In the genomic region with DNA sequence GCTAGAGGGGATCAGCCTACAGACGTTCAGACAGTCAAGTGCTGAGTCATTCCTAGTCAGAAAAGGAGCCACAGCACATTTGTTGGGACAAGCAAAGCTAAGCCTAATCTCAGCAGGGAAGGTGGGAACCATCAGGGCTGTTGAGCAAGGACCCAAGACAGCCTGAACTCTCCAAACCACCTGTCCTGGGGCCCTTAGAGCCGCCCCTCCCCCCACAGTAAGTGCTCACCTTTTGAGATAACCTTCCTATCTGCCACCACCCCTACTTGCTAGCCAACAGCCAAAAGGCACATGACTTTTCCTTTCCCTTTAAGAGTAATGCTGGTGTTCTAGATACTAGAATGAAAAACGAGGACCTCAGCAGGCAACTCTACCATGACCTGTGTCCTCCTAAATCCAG, we compare ENCODE assay signal across 14 mouse cellular contexts. TPM values are rescaled to one million over a fixed set of nuclear protein-coding genes. Genes with fewer than 3 reads are reported as not detected.
DNase-seq lines count a peak whose midpoint lies in the region; ATAC-seq lines count a peak whose summit lies in the region.
"Had no signal": no experiment of that assay in that cellular context is flagged by ENCODE, and none has a peak within 500 bp of the region (broad histone marks: within the 10 kb centered on the region; RNA-seq: fewer than 3 reads in every experiment).

No protein-coding gene starts in this region.

- no peak overlapping the region for H3K27ac ChIP-seq in hindbrain, embryonic 10.5 days
- no peak overlapping the region for H3K27ac ChIP-seq in hindbrain, embryonic 11.5 days (ENCODE audit: low read depth, low read length)
- H3K27ac ChIP-seq in neural tube, embryonic 12.5 days, result no peak overlapping the region
- H3K27ac ChIP-seq in neural tube, embryonic 15.5 days (replicated peaks), result no peak overlapping the region
- no peak overlapping the region for H3K27ac ChIP-seq in embryonic facial prominence, embryonic 13.5 days
- no peak overlapping the region for H3K27ac ChIP-seq in midbrain, embryonic 14.5 days (replicated peaks; ENCODE audit: low read depth, low read length)
- H3K27ac ChIP-seq: macrophage had no signal

- peaks cover 19% of the 10 kb centered on the region for H3K4me1 ChIP-seq in hindbrain, embryonic 10.5 days (replicated peaks)
- H3K4me1 ChIP-seq in hindbrain, embryonic 11.5 days (replicated peaks; ENCODE audit: control insufficient read depth, insufficient read depth, low read length), result peaks cover 3% of the 10 kb centered on the region; the same call in 1 of the 2 replicates
- peaks cover 9% of the 10 kb centered on the region for H3K4me1 ChIP-seq in neural tube, embryonic 12.5 days
- H3K4me1 ChIP-seq in neural tube, embryonic 15.5 days, result peaks cover 19% of the 10 kb centered on the region
- peaks cover 16% of the 10 kb centered on the region for H3K4me1 ChIP-seq in embryonic facial prominence, embryonic 13.5 days
- H3K4me1 ChIP-seq in midbrain, embryonic 14.5 days (ENCODE audit: control insufficient read depth, insufficient read depth, low read length), result peaks cover 8% of the 10 kb centered on the region; the same call in 1 of the 2 replicates

- H3K4me3 ChIP-seq in hindbrain, embryonic 10.5 days, result peak overlapping the region; percentile 88; the same call in 1 of the 2 replicates
- H3K4me3 ChIP-seq in hindbrain, embryonic 11.5 days (ENCODE audit: low read depth, low read length), result no peak overlapping the region
- no peak overlapping the region for H3K4me3 ChIP-seq in neural tube, embryonic 12.5 days
- no peak overlapping the region for H3K4me3 ChIP-seq in neural tube, embryonic 15.5 days (replicated peaks)
- H3K4me3 ChIP-seq in embryonic facial prominence, embryonic 13.5 days, result no peak overlapping the region
- 0 out of 2 replicates have a peak overlapping the region, but pooled peaks have one; percentile 62 for H3K4me3 ChIP-seq in midbrain, embryonic 14.5 days (replicated peaks; ENCODE audit: low read depth, low read length)

- no peak overlapping the region for H3K9ac ChIP-seq in hindbrain, embryonic 11.5 days (ENCODE audit: low read depth, low read length)
- H3K9ac ChIP-seq in neural tube, embryonic 12.5 days, result no peak overlapping the region
- no peak overlapping the region for H3K9ac ChIP-seq in neural tube, embryonic 15.5 days (replicated peaks)
- no peak overlapping the region for H3K9ac ChIP-seq in embryonic facial prominence, embryonic 13.5 days
- no peak overlapping the region for H3K9ac ChIP-seq in midbrain, embryonic 14.5 days (replicated peaks; ENCODE audit: low read length)

- no peaks in the 10 kb centered on the region for H3K27me3 ChIP-seq in hindbrain, embryonic 10.5 days (ENCODE audit: insufficient read depth, poor library complexity, severe bottlenecking)
- H3K27me3 ChIP-seq in hindbrain, embryonic 11.5 days (ENCODE audit: control insufficient read depth, insufficient read depth, low read length), result no peaks in the 10 kb centered on the region
- H3K27me3 ChIP-seq in neural tube, embryonic 12.5 days (replicated peaks), result no peaks in the 10 kb centered on the region
- no peaks in the 10 kb centered on the region for H3K27me3 ChIP-seq in neural tube, embryonic 15.5 days (replicated peaks)
- H3K27me3 ChIP-seq in embryonic facial prominence, embryonic 13.5 days, result no peaks in the 10 kb centered on the region
- H3K27me3 ChIP-seq in midbrain, embryonic 14.5 days (ENCODE audit: control insufficient read depth, insufficient read depth, low read length), result no peaks in the 10 kb centered on the region

- 83% methylated on average over 3 of the region's 3 CpGs for WGBS in hindbrain, embryonic 10.5 days
- 78% methylated on average over 3 of the region's 3 CpGs for WGBS in hindbrain, embryonic 11.5 days
- WGBS in neural tube, embryonic 12.5 days, result 89% methylated on average over 3 of the region's 3 CpGs
- 85% methylated on average over 3 of the region's 3 CpGs for WGBS in neural tube, embryonic 15.5 days
- WGBS in embryonic facial prominence, embryonic 13.5 days, result 81% methylated on average over 3 of the region's 3 CpGs
- WGBS in midbrain, embryonic 14.5 days, result 90% methylated on average over 3 of the region's 3 CpGs

- no peak overlapping the region for H3K4me2 ChIP-seq in hindbrain, embryonic 11.5 days (replicated peaks; ENCODE audit: low read depth, low read length)
- peak overlapping the region; percentile 99 for H3K4me2 ChIP-seq in neural tube, embryonic 12.5 days (replicated peaks)
- H3K4me2 ChIP-seq in neural tube, embryonic 15.5 days, result no peak overlapping the region
- peak overlapping the region; percentile 83 for H3K4me2 ChIP-seq in embryonic facial prominence, embryonic 13.5 days
- no peak overlapping the region for H3K4me2 ChIP-seq in midbrain, embryonic 14.5 days (ENCODE audit: low read length)

- no peak for DNase-seq in hindbrain, embryonic 10.5 days (ENCODE audit: low spot score)
- no peak for DNase-seq in hindbrain, embryonic 11.5 days (ENCODE audit: low spot score)
- no peak for DNase-seq in midbrain, embryonic 14.5 days
- DNase-seq in right cerebral cortex, postnatal 4 days, result no peak
- DNase-seq in thymus, postnatal 25 days, result no peak
- DNase-seq: adrenal gland, adult 8-10 months; cerebellum, postnatal 25 days; kidney, postnatal 10 days; retina, postnatal 1 day had no signal

- peaks cover 65% of the 10 kb centered on the region for H3K36me3 ChIP-seq in hindbrain, embryonic 10.5 days
- peaks cover 5% of the 10 kb centered on the region; the same call in 1 of the 2 replicates for H3K36me3 ChIP-seq in hindbrain, embryonic 11.5 days (ENCODE audit: control insufficient read depth, insufficient read depth, low read length)
- peaks cover 57% of the 10 kb centered on the region for H3K36me3 ChIP-seq in neural tube, embryonic 12.5 days
- peaks cover 58% of the 10 kb centered on the region for H3K36me3 ChIP-seq in neural tube, embryonic 15.5 days
- peaks cover 59% of the 10 kb centered on the region for H3K36me3 ChIP-seq in embryonic facial prominence, embryonic 13.5 days
- H3K36me3 ChIP-seq in midbrain, embryonic 14.5 days (ENCODE audit: control insufficient read depth, insufficient read depth, low read length), result peaks cover 57% of the 10 kb centered on the region

- ATAC-seq in hindbrain, embryonic 11.5 days (ENCODE audit: low FRiP score), result no peak
- ATAC-seq in neural tube, embryonic 12.5 days (ENCODE audit: low FRiP score, low read depth), result no peak
- ATAC-seq in neural tube, embryonic 15.5 days (ENCODE audit: low FRiP score), result no peak
- no peak for ATAC-seq in embryonic facial prominence, embryonic 13.5 days (ENCODE audit: insufficient number of reproducible peaks, insufficient read depth, low FRiP score, low TSS enrichment, low read depth)
- ATAC-seq in midbrain, embryonic 14.5 days (ENCODE audit: low FRiP score, low TSS enrichment), result no peak
- ATAC-seq: CD4-positive, CD25-positive, alpha-beta regulatory T cell, adult 4 months had no signal

- H3K9me3 ChIP-seq in hindbrain, embryonic 10.5 days, result no peaks in the 10 kb centered on the region
- H3K9me3 ChIP-seq in hindbrain, embryonic 11.5 days (ENCODE audit: control insufficient read depth, low read length), result no peaks in the 10 kb centered on the region
- H3K9me3 ChIP-seq in neural tube, embryonic 12.5 days, result no peaks in the 10 kb centered on the region
- H3K9me3 ChIP-seq in neural tube, embryonic 15.5 days (replicated peaks), result no peaks in the 10 kb centered on the region
- H3K9me3 ChIP-seq in embryonic facial prominence, embryonic 13.5 days, result no peaks in the 10 kb centered on the region
- no peaks in the 10 kb centered on the region for H3K9me3 ChIP-seq in midbrain, embryonic 14.5 days (ENCODE audit: control insufficient read depth, low read length)

RNA-seq across cellular contexts. Expression of gene Pwp2, which starts 1.4 kb away (rescaled TPM):
- 23.3 and 27.0 TPM in 2 replicates for polyA plus RNA-seq in hindbrain, embryonic 10.5 days (2016; fragmentation: Nextera tagmentation; extraction: Ambion mirVana)
- polyA plus RNA-seq in hindbrain, embryonic 11.5 days (2014; fragmentation: Nextera tagmentation; extraction: Ambion mirVana), result 14.1 and 18.7 TPM in 2 replicates
- polyA plus RNA-seq in neural tube, embryonic 12.5 days (2016; fragmentation: Nextera tagmentation; extraction: Ambion mirVana), result 21.6 and 22.2 TPM in 2 replicates
- polyA plus RNA-seq in neural tube, embryonic 15.5 days (2015; fragmentation: Nextera tagmentation; extraction: Ambion mirVana), result 14.8 and 19.0 TPM in 2 replicates
- polyA plus RNA-seq in embryonic facial prominence, embryonic 13.5 days (2015; fragmentation: Nextera tagmentation; extraction: Ambion mirVana), result 19.4 and 20.4 TPM in 2 replicates
- 13.7 and 15.2 TPM in 2 replicates for polyA plus RNA-seq in midbrain, embryonic 14.5 days (2014; fragmentation: Nextera tagmentation; extraction: Ambion mirVana)

RNA-seq across cellular contexts. Expression of gene D10Jhu81e, which starts 14.0 kb away (rescaled TPM):
- 17.1 and 28.7 TPM in 2 replicates for polyA plus RNA-seq in hindbrain, embryonic 10.5 days (2016; fragmentation: Nextera tagmentation; extraction: Ambion mirVana)
- 13.6 and 17.6 TPM in 2 replicates for polyA plus RNA-seq in hindbrain, embryonic 11.5 days (2014; fragmentation: Nextera tagmentation; extraction: Ambion mirVana)
- 19.0 and 23.7 TPM in 2 replicates for polyA plus RNA-seq in neural tube, embryonic 12.5 days (2016; fragmentation: Nextera tagmentation; extraction: Ambion mirVana)
- 31.2 and 34.5 TPM in 2 replicates for polyA plus RNA-seq in neural tube, embryonic 15.5 days (2015; fragmentation: Nextera tagmentation; extraction: Ambion mirVana)
- polyA plus RNA-seq in embryonic facial prominence, embryonic 13.5 days (2015; fragmentation: Nextera tagmentation; extraction: Ambion mirVana), result 35.3 and 38.9 TPM in 2 replicates
- polyA plus RNA-seq in midbrain, embryonic 14.5 days (2014; fragmentation: Nextera tagmentation; extraction: Ambion mirVana), result 17.9 and 56.8 TPM in 2 replicates

Comparison
In these comparisons a context has a peak if more than half of its experiments do, and no peak if none do; other contexts are left out.
1. H3K4me3 ChIP-seq: peak in hindbrain, embryonic 10.5 days (single experiment) and midbrain, embryonic 14.5 days (single experiment); none in hindbrain, embryonic 11.5 days (single experiment), neural tube, embryonic 12.5 days (single experiment), neural tube, embryonic 15.5 days (single experiment) and embryonic facial prominence, embryonic 13.5 days (single experiment).
2. H3K4me2 ChIP-seq: peak in neural tube, embryonic 12.5 days (single experiment) and embryonic facial prominence, embryonic 13.5 days (single experiment); none in hindbrain, embryonic 11.5 days (single experiment), neural tube, embryonic 15.5 days (single experiment) and midbrain, embryonic 14.5 days (single experiment).